Mouse (Mus musculus) cortical plate, adult 2 months (tissue): ENCODE data around the gene Atf6.

Source experiments
- CTCF ChIP-seq: fragments of 200-500 bp; IDR thresholded peaks from 2 replicates; pipeline ENCODE4 v1.5.1; 2011; ENCODE audit warnings: mild to moderate bottlenecking, control low read depth, low read length; ENCODE audit not compliant: insufficient read depth; ENCODE audit errors: extremely low read depth
- POLR2A ChIP-seq: fragments of 200-500 bp; IDR thresholded peaks from 2 replicates; pipeline ENCODE4 v1.6.1; 2011; ENCODE audit warnings: mild to moderate bottlenecking, low read length, control low read depth; ENCODE audit not compliant: insufficient read depth; ENCODE audit errors: extremely low read depth

- no peak for TF ChIP-seq POLR2A
- TF ChIP-seq CTCF: peak; percentile 83
These were observed 34.1 kb upstream of the Atf6 start for GRCm38 (mm10) chr1:170901536-170902238.
